Mouse (Mus musculus) right cerebral cortex, postnatal 4 days (tissue): ENCODE data around the gene Fabp3.

Experiments used
- DNase-seq: peaks from one replicate; pipeline ENCODE4 v3.0.0-alpha.2; 2022

Fabp3 gene

DNA sequence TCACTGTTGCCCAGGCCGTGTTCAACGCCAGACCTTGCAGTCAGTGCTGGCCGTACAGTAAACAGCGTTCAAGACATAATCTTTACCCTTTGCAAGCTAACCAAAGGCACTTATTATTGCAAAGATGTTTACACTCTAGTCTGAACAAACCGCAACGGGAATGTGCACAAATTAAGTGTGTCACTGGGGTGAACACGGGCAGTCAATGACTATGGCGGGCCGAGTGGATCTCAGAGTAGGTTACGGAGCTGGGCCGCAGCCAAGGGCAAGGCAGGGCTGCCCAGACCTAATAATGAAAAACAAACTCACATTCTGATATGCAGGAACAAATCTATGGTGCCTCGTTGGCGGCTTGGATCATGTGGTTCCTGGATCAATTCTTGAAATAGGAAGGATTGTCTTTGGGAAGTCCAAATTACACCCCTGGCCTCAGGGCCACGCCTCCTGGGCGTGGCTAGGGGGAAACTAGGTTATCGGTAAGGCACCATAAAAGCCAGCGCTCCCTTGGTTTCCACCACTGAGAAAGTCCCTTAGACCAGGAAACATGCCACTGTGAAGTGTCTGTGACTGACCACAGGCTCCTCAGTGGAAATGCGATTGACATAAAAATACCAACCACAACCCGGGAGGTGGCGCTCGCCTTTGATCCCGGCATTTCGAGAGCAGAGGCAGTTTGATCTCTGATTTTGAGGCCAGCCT is 13.2 kb upstream of the Fabp3 start:
- DNase-seq = no peak

GRCm38 (mm10) chr4:130296243-130296965 is 12.0 kb upstream of the Fabp3 start:
- no peak for DNase-seq

- DNase-seq = no peak
Observed at GRCm38 (mm10) chr4:130297123-130297529, 11.3 kb upstream of the Fabp3 start.

GRCm38 (mm10) chr4:130298877-130299628 is 9.3 kb upstream of the Fabp3 start:
- DNase-seq = no peak

DNA sequence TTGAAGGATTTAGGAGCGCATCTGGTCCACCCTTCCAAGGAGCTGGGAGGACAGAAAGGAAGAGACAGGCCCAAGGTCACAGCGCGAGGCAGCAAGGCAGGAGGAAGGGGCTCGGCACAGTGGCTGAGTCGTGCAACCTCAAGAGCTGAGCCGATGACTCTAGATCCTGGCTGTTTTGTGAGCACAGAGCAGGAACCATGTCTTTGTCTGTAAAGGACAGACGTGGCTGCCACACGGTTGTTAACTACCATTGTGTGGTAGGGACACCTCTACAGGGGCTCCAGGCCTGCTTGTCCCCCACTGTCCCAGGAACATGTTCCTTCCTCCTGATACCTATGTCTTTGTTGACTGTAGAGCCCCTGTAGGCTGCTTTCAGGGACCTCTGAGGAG is 8.8 kb upstream of the Fabp3 start:
- no peak for DNase-seq

GRCm38 (mm10) chr4:130302285-130302870 is 6.0 kb upstream of the Fabp3 start:
- DNase-seq = no peak

- DNase-seq = no peak
Observed at GRCm38 (mm10) chr4:130304746-130305145, 3.6 kb upstream of the Fabp3 start.

GRCm38 (mm10) chr4:130306796-130307630 is 1.4 kb upstream of the Fabp3 start:
- no peak for DNase-seq

GRCm38 (mm10) chr4:130307851-130308230 is 554 bp upstream of the Fabp3 start:
- DNase-seq = peak; percentile 56

DNA sequence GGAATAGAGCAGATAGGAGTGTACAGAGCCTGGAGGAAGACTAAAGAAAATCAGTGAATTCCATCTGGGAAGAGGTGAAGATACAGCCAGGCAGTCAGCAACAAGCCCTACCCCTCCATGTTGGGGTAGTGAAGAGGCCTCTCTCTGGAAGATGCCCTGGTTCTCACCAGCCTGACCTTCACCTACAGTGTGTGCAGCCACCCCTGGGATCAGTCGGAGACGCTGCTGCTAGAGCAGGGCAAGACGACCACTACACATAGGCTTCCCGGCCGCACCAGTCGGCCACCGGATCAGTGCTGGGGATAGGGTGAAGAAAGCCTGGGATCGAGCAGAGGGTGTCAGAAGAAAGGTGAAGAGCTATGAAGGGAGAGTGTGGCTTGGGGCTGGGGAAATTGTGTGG is 859 bp downstream of the Fabp3 start:
- DNase-seq = no peak

GRCm38 (mm10) chr4:130312526-130312925 is 4.1 kb downstream of the Fabp3 start:
- DNase-seq = no peak

GRCm38 (mm10) chr4:130313552-130313951 is 5.2 kb downstream of the Fabp3 start:
- no peak for DNase-seq

- DNase-seq = no peak
Observed at GRCm38 (mm10) chr4:130315771-130316527, 7.6 kb downstream of the Fabp3 start.

- no peak for DNase-seq
Observed at GRCm38 (mm10) chr4:130316691-130317090, 8.3 kb downstream of the Fabp3 start.

GRCm38 (mm10) chr4:130318122-130318521 is 9.7 kb downstream of the Fabp3 start:
- DNase-seq = no peak

DNA sequence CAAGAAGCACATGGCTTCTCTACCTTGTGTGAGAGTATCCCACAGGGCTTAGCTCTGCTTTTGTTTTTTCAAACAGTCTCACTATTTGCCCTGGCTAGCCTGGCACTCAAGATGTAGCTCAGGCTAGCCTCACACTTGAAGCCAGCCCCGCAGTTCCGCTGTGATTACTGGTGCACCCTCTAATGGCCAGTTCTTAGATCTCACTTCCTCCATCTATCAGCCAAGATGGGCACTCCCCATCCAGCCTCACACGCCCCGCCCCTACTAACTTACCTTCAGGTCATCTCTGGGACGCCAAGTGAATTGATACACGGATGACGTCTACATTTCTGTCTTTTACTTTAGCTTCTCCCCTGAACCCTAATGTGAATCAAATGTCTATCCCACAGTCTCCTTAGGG is 11.2 kb downstream of the Fabp3 start:
- DNase-seq = no peak

GRCm38 (mm10) chr4:130321640-130322039 is 13.2 kb downstream of the Fabp3 start:
- no peak for DNase-seq

- no peak for DNase-seq
Observed at GRCm38 (mm10) chr4:130322567-130322966, 14.2 kb downstream of the Fabp3 start.

DNA sequence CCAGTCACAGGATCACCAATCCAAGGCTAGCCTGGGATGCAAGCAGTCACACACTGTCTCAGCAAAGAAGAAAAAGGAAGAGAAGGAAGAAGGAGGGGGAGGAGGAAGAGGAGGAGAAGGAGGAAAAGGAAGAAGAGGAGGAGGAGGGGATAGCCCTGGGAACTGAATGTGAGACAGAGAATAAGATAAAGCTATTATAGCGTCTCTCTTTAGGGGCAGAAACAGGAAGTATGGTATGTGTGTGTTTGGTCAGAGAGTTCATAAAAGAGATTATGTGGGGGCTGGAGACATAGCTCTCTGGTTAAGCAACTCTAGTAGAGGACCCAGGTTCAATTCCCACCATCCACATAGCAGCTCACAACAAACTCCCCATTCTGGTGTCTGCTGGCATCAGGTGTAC is 14.8 kb downstream of the Fabp3 start:
- DNase-seq = no peak

DNA sequence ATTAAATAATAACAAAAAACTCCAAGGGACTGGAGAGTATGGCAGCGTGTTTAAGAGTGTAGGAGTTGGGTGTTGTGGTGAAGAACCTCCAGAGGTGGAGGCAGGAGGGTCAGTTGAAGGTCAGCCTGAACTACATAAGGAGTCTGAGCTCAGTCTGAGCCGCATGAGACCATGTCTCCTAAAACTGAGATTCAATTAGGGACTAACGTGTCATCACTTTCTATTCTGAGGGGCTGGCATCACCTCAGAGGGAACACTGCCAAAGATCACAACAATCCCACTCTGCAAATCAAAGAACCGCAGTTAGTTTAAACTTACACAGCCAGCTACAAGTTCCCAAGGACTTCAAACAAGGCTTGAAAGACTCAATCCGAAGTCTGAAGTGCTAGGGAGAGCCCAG is 15.2 kb downstream of the Fabp3 start:
- DNase-seq = no peak

- no peak for DNase-seq
Observed at GRCm38 (mm10) chr4:130325446-130325845, 17.1 kb downstream of the Fabp3 start.

DNA sequence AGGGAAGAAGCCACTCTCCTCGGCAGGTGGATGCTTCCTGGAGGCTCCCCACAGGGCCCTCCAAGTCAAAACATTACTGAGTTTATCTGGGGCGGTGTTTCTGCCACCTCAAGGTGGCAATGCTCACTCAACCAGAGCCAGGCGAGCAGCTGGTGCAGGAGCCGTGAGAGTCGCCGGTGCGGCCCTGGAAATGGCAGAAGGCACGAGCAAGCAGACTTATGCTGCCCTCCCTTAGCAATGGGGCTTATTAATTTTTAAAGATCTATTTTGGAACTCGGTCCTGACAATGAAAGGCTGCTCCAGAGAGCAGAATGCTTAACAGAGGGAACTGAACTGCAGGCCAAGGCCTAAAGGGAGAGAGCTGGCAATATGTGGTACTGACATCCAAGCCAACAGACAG is 19.0 kb downstream of the Fabp3 start:
- no peak for DNase-seq
